Mouse (Mus musculus): ENCODE data around the gene Sp7. TPM values are rescaled to one million over a fixed set of nuclear protein-coding genes. Genes with fewer than 3 reads are reported as not detected.

Sp7 gene
- polyA plus RNA-seq (2012; rRNA removed) = 22.5 and 32.5 TPM in 2 replicates
- polyA plus RNA-seq (2014; fragmentation: Nextera tagmentation; extraction: Ambion mirVana) = 7.9 and 11.7 TPM in 2 replicates

DNA sequence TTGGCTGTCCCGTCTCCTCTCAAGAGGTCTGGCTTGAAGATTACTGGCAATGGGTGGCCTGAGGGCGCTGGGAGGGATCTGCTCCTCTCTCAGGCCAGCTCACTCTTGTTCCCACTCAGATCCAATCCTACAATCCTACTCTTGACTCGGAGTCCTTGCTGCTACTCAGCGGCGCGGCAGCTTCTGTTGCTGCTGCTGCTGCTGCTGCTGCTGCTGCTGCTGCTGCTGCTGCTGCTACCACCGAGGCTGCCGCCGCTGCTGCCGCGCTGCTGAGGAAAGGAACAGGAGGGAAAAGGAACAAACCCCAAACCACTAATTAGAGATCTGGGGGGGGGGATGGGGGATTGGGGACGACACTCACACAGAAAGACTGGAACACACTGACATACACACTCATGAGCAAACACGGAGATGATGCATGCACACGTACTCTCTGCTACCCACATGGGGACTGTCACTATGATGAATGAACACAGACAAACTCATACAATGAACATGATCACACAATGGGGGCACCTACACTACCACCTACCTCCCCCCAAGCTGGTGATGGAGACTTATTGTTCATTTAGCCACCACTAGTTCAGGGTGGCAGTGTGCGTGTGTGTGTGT lies at the start of gene Sp7:
TSS of gene Sp7 (minus strand) at position 450 of the 612 bp plus-strand sequence.
- Histone ChIP-seq H3K36me3 (ENCODE audit: control insufficient read depth, insufficient read depth, low read length) (no peaks in the 10 kb centered on the region), H3K9me3 (ENCODE audit: control insufficient read depth, low read length) (no peaks in the 10 kb centered on the region), H3K4me2 (replicated peaks; ENCODE audit: low read depth, low read length, severe bottlenecking) (peak within 1 kb of the TSS; percentile 47), H3K27ac (replicated peaks; ENCODE audit: low read depth, low read length) (no peak within 1 kb of the TSS), H3K4me3 (replicated peaks; ENCODE audit: low read length) (peak within 1 kb of the TSS; percentile 30), H3K27me3 (ENCODE audit: control insufficient read depth, insufficient read depth, low read length) (no peaks in the 10 kb centered on the region), H3K4me1 (ENCODE audit: control insufficient read depth, insufficient read depth, low read length) (peaks cover 30% of the 10 kb centered on the region), H3K9ac (ENCODE audit: low read depth, low read length, severe bottlenecking) (peak within 1 kb of the TSS; percentile 54)
- 4% methylated on average over 14 of the region's 15 CpGs for whole genome bisulfite sequencing
- DNase-seq (ENCODE audit: low spot score) (no peak), ATAC-seq (ENCODE audit: low FRiP score, low read depth) (no peak)
- no peak for TF ChIP-seq POLR2A (IDR thresholded peaks at IDR 0.05; ENCODE audit: borderline replicate concordance, extremely low read depth, insufficient read depth, insufficient read length)

DNA sequence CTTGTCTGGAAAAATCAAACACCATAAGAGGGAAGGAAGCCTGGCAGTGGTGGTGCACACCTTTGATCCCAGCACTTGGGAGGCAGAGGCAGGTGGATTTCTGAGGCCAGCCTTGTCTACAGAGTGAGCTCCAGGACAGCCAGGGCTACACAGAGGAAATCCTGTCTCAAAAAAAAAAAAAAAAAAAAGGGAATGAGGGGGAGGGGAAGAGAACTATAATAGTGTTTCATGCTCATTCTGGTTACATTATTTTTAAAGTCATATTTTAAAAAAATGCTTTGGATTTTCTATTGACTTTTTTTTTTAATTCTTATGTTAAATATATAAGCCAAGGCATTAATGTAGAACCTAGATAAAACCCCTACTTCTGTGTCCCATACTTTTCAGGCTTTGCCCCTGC lies 46.7 kb upstream of the Sp7 start:
- Histone ChIP-seq H3K4me2 (replicated peaks; ENCODE audit: low read depth, low read length, severe bottlenecking) (no peak overlapping the region), H3K36me3 (ENCODE audit: control insufficient read depth, insufficient read depth, low read length) (peaks cover 67% of the 10 kb centered on the region), H3K4me1 (ENCODE audit: control insufficient read depth, insufficient read depth, low read length) (peaks cover 2% of the 10 kb centered on the region; the same call in 1 of the 2 replicates), H3K9me3 (ENCODE audit: control insufficient read depth, low read length) (no peaks in the 10 kb centered on the region), H3K9ac (ENCODE audit: low read depth, low read length, severe bottlenecking) (no peak overlapping the region), H3K4me3 (replicated peaks; ENCODE audit: low read length) (no peak overlapping the region), H3K27ac (replicated peaks; ENCODE audit: low read depth, low read length) (no peak overlapping the region), H3K27me3 (ENCODE audit: control insufficient read depth, insufficient read depth, low read length) (no peaks in the 10 kb centered on the region)
- no peak for TF ChIP-seq POLR2A (IDR thresholded peaks at IDR 0.05; ENCODE audit: borderline replicate concordance, extremely low read depth, insufficient read depth, insufficient read length)
- DNase-seq (ENCODE audit: low spot score) (no peak), ATAC-seq (ENCODE audit: low FRiP score, low read depth) (no peak)

DNA sequence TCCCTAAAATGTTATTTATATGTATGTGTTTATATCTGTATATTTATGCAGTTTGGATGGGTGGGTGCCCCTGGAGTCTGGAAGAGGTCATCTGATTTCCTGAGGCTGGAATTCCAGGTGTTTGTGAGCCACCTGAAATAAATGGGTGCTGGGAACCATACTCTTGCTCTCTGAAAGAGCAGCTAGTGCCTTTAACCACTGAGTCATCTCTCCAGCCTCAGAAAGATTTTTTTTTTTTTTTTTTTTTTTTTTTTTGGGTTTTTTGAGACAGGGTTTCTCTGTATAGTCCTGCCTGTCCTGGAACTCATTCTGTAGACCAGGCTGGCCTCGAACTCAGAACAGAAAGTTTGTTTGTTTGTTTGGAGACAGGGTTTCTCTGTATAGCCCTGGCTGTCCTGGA lies 44.1 kb upstream of the Sp7 start:
- Histone ChIP-seq H3K4me2 (replicated peaks; ENCODE audit: low read depth, low read length, severe bottlenecking) (0 out of 2 replicates have a peak overlapping the region, but pooled peaks have one; percentile 14), H3K36me3 (ENCODE audit: control insufficient read depth, insufficient read depth, low read length) (peaks cover 64% of the 10 kb centered on the region), H3K27me3 (ENCODE audit: control insufficient read depth, insufficient read depth, low read length) (no peaks in the 10 kb centered on the region), H3K27ac (replicated peaks; ENCODE audit: low read depth, low read length) (no peak overlapping the region), H3K4me3 (replicated peaks; ENCODE audit: low read length) (no peak overlapping the region), H3K9me3 (ENCODE audit: control insufficient read depth, low read length) (no peaks in the 10 kb centered on the region), H3K9ac (ENCODE audit: low read depth, low read length, severe bottlenecking) (no peak overlapping the region), H3K4me1 (ENCODE audit: control insufficient read depth, insufficient read depth, low read length) (peaks cover 8% of the 10 kb centered on the region)
- WGBS = 84% methylated on average over 1 of the region's 1 CpGs
- TF ChIP-seq POLR2A (IDR thresholded peaks at IDR 0.05; ENCODE audit: borderline replicate concordance, extremely low read depth, insufficient read depth, insufficient read length) = no peak
- no peak for ATAC-seq (ENCODE audit: low FRiP score, low read depth)
- DNase-seq (ENCODE audit: low spot score) = no peak

- WGBS = 100% methylated on average over 3 of the region's 3 CpGs
Observed at GRCm38 (mm10) chr15:102409286-102409685, 42.3 kb upstream of the Sp7 start.

GRCm38 (mm10) chr15:102408558-102409130 lies 41.7 kb upstream of the Sp7 start:
- Histone ChIP-seq H3K9ac (ENCODE audit: low read depth, low read length, severe bottlenecking) (no peak overlapping the region), H3K4me2 (replicated peaks; ENCODE audit: low read depth, low read length, severe bottlenecking) (no peak overlapping the region), H3K36me3 (ENCODE audit: control insufficient read depth, insufficient read depth, low read length) (peaks cover 47% of the 10 kb centered on the region), H3K27me3 (ENCODE audit: control insufficient read depth, insufficient read depth, low read length) (no peaks in the 10 kb centered on the region), H3K4me1 (ENCODE audit: control insufficient read depth, insufficient read depth, low read length) (peaks cover 11% of the 10 kb centered on the region), H3K4me3 (replicated peaks; ENCODE audit: low read length) (no peak overlapping the region), H3K27ac (replicated peaks; ENCODE audit: low read depth, low read length) (no peak overlapping the region), H3K9me3 (ENCODE audit: control insufficient read depth, low read length) (no peaks in the 10 kb centered on the region)
- TF ChIP-seq POLR2A (IDR thresholded peaks at IDR 0.05; ENCODE audit: borderline replicate concordance, extremely low read depth, insufficient read depth, insufficient read length) = no peak
- DNase-seq (ENCODE audit: low spot score) (no peak), ATAC-seq (ENCODE audit: low FRiP score, low read depth) (no peak)
- WGBS = 70% methylated on average over 2 of the region's 2 CpGs

More at GRCm38 (mm10) chr15:102409286-102409685, 42.3 kb upstream of the Sp7 start:
- Histone ChIP-seq H3K9ac (ENCODE audit: low read depth, low read length, severe bottlenecking) (no peak overlapping the region), H3K4me3 (replicated peaks; ENCODE audit: low read length) (no peak overlapping the region), H3K9me3 (ENCODE audit: control insufficient read depth, low read length) (no peaks in the 10 kb centered on the region), H3K27ac (replicated peaks; ENCODE audit: low read depth, low read length) (no peak overlapping the region), H3K4me2 (replicated peaks; ENCODE audit: low read depth, low read length, severe bottlenecking) (no peak overlapping the region; the same call in 1 of the 2 replicates), H3K4me1 (ENCODE audit: control insufficient read depth, insufficient read depth, low read length) (peaks cover 11% of the 10 kb centered on the region), H3K36me3 (ENCODE audit: control insufficient read depth, insufficient read depth, low read length) (peaks cover 54% of the 10 kb centered on the region), H3K27me3 (ENCODE audit: control insufficient read depth, insufficient read depth, low read length) (no peaks in the 10 kb centered on the region)
- ATAC-seq (ENCODE audit: low FRiP score, low read depth) = no peak
- DNase-seq (ENCODE audit: low spot score) = no peak
- TF ChIP-seq POLR2A (IDR thresholded peaks at IDR 0.05; ENCODE audit: borderline replicate concordance, extremely low read depth, insufficient read depth, insufficient read length) = no peak
